Mouse (Mus musculus) urinary bladder, adult 18-20 months (tissue): Measurements from ENCODE around the gene Rpl24.

Experiments used
- DNase-seq, 2 experiments: peaks; one replicate each; pipeline ENCODE4 v3.0.0; 2022; ENCODE audit warnings: low spot score in 2 of 2, mixed read lengths in 2 of 2

Rpl24 gene

GRCm38 (mm10) chr16:55970416-55970815 lies 4.3 kb downstream of the Rpl24 start:
- DNase-seq: no peak

- DNase-seq: no peak
Measured at GRCm38 (mm10) chr16:55971735-55972615, 5.9 kb downstream of the Rpl24 start.

- DNase-seq: no peak
Measured at GRCm38 (mm10) chr16:55972626-55973201, 6.6 kb downstream of the Rpl24 start.

GRCm38 (mm10) chr16:55973431-55974255 lies 7.6 kb downstream of the Rpl24 start, which contains the start of gene Zbtb11:
Zbtb11 (plus strand) TSS chr16:55973883.
- peak; percentile 97 to 98 for DNase-seq

- DNase-seq: peak; percentile 85 to 91
Measured at GRCm38 (mm10) chr16:55974256-55974902, 8.3 kb downstream of the Rpl24 start.

GRCm38 (mm10) chr16:55974903-55975285 lies 8.8 kb downstream of the Rpl24 start:
- peak; percentile 30 to 52 for DNase-seq

- no peak for DNase-seq
Measured at GRCm38 (mm10) chr16:55986001-55986400, 19.9 kb downstream of the Rpl24 start.

- no peak for DNase-seq
Measured at GRCm38 (mm10) chr16:55990311-55990710, 24.2 kb downstream of the Rpl24 start.

GRCm38 (mm10) chr16:55994235-55994634 lies 28.2 kb downstream of the Rpl24 start:
- DNase-seq: no peak

- DNase-seq: no peak
Measured at GRCm38 (mm10) chr16:56006798-56007197, 40.7 kb downstream of the Rpl24 start.

GRCm38 (mm10) chr16:56008862-56009261 lies 42.8 kb downstream of the Rpl24 start:
- DNase-seq: no peak

GRCm38 (mm10) chr16:56012789-56013743 lies 47.0 kb downstream of the Rpl24 start:
- no peak for DNase-seq

GRCm38 (mm10) chr16:56014076-56014475 lies 48.0 kb downstream of the Rpl24 start:
- DNase-seq: no peak

- no peak for DNase-seq
Measured at GRCm38 (mm10) chr16:56019660-56020059, 53.6 kb downstream of the Rpl24 start.
